Mouse (Mus musculus) small intestine, adult 2 months (tissue): ENCODE data around the gene Lpin2.

Experiments used
- CTCF ChIP-seq: fragments of 200-500 bp; IDR thresholded peaks from 2 replicates; pipeline ENCODE4 v1.5.1; 2012; ENCODE audit warnings: low read depth, mild to moderate bottlenecking, control low read depth, inconsistent platforms, low read length, moderate library complexity, mixed read lengths; ENCODE audit not compliant: insufficient replicate concordance, insufficient read length; ENCODE audit errors: extremely low read depth
- POLR2A ChIP-seq: fragments of 200-500 bp; IDR thresholded peaks from 2 replicates; pipeline ENCODE4 v1.6.1; 2012; ENCODE audit warnings: low read depth, mild to moderate bottlenecking, control low read depth, inconsistent platforms, low read length, moderate library complexity

DNA sequence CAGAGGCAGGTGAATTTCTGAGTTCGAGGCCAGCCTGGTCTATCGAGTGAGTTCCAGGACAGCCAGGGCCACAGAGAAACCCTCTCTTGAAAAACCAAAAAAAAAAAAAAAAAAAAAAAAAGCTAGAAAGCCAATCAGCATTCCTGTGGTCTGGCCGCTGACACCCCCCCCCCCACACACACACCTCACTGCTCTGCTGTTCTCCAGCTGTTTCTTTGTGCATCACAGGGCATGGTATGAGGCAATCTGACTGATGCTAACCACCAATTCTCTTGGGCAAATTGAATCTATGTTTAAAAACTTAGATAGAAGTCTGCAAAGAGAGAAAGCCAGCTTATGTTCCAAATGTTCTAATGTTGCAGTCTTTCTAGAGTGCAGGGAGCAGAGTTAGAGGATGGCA lies 14.1 kb downstream of the Lpin2 start:
- TF ChIP-seq CTCF (0 out of 2 replicates have a peak, but pooled peaks have one; percentile 4), POLR2A (no peak)
